Mouse (Mus musculus) C2C12 (cell line): ENCODE results near the gene Ttll10.

Source experiments
- CEBPB ChIP-seq: IDR thresholded peaks from one replicate; pipeline ENCODE4 v1.6.1; 2011; ENCODE audit warnings: low read depth, mild to moderate bottlenecking, control low read depth, moderate library complexity
- CTCF ChIP-seq: IDR thresholded peaks from one replicate; pipeline ENCODE4 v1.5.1; 2011; ENCODE audit not compliant: control insufficient read depth, insufficient read depth, insufficient read length
- FOSL1 ChIP-seq: IDR thresholded peaks from one replicate; pipeline ENCODE4 v1.8.0; 2011; ENCODE audit warnings: mild to moderate bottlenecking, low read length; ENCODE audit not compliant: poor library complexity, insufficient read depth, severe bottlenecking
- MAX ChIP-seq: IDR thresholded peaks from one replicate; pipeline ENCODE4 v1.6.1; 2011; ENCODE audit warnings: mild to moderate bottlenecking, control low read depth
- MYOD1 ChIP-seq: IDR thresholded peaks from one replicate; pipeline ENCODE4 v1.6.1; 2011; ENCODE audit warnings: low read depth; ENCODE audit not compliant: control insufficient read depth, insufficient read length
- USF1 ChIP-seq: IDR thresholded peaks from one replicate; pipeline ENCODE4 v1.6.1; 2011; ENCODE audit warnings: low read depth, mild to moderate bottlenecking, control low read depth, moderate library complexity

DNA sequence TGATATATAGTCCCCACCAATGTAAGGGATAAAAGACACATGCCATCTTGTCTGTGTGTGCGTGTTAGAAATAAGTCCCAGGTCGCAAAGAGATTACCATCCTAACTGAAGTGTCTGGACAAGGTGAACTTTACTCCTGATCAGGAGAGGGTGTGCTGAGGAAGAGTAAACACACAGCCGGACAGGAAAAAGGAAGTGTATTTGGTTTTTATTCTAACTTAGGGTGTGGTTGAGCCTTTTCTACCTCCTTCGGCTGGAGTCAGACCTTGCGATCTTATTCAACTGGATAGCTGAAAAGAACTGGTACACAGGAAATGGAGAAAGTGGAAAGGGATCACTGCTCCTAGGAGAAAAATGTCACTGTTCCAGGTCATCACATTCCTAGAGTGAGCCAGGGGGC, 41.3 kb upstream of the Ttll10 start:
- no peak for TF ChIP-seq CTCF
- TF ChIP-seq USF1 = no peak
- no peak for TF ChIP-seq MAX
- no peak for TF ChIP-seq MYOD1
- no peak for TF ChIP-seq CEBPB
- TF ChIP-seq FOSL1 = no peak
